Mouse (Mus musculus): ENCODE results near the gene Spata3.

Gene Spata3

DNA sequence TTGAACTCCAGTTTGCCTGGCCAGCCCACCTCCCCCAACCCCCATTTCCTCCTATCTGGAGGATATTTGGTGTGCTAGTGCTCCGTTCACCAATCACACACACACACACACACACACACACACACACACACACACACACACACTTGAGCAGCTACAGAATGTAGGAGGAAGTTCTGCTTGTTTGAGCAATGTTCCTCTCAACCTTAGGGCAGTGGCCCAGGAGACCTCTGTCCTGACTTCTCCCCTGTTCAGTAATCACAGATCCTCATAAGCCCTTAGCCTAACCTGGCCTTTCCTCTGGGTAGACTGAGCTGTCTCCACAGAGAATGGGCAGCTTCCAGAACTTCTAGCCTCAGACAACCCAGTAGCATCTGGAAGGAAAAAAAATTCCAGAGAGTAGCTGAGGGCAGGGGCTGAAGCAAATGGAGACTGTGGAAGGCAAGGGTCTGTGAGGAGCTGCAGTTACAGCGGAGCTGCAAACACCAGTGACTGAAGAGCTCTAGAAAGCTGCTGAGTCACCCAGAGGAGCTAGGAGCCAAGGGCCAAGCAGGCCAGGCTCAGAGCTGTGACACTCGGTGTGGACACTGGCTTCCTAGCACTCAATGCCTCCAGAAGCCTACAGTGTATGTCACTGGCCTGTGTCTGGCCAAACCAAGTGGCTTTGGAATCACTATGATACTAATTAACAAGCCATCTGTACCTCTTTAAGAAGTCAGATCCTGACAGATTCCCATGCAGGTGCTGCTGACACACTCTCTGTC lies 21.8 kb downstream of the Spata3 start:
- no peak for DNase-seq

DNA sequence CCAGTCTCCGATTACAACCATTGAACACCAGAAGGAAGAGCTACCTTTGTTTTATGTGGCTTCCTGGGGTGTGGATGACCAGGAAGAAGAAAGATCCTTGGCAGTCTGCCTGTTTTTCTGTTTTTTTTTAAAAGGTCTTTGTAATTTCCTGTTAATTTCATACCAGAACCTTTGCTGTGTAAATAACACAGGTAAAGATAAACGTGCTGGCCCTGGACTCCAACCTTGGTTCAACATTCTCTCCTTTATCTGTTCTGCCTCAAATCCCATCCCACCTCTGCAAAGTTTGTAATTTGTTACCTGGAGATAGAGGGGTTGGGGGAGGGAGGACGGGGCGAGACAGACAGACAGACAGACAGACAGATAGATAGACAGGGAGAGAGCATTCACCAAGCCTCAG lies 23.5 kb downstream of the Spata3 start:
- DNase-seq = no peak

DNA sequence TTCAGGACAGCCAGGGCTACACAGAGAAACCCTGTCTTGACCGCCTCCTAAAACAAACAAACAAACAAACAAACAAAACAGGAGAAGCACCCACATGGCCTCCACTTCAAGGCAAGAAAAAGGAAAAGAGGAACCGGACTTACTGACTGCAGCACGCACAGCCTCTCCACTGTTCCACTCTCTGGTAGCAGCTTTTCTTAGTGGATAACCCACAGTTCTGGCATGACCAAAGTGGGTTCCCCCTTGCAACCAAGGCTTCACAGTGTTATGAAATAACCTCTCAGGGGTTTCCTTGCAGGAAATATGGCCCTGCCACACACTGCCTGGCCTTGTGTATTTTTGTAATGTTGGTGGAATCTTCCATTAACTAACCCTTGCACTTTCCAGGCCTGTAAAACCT lies 24.2 kb downstream of the Spata3 start:
- DNase-seq = no peak

DNA sequence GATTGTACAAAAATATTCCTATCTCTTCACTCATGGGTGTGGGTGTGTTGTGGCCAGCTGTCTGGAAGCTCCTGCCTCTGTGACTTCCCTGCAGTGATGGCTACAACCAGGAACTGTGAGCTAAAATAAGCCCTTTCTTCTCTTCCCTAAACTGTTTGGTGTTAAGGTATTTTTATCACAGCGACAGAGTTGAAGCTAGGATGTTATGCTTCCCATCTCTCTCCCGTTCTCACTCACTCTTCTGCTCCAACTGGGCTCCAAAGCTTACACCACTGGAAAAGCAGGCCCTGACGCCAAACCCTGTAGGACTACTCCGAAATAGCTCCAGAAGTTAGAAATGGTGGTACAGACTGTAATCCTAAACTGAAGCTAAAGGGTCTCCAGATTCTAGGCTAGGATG lies 28.4 kb downstream of the Spata3 start:
- DNase-seq = no peak

DNA sequence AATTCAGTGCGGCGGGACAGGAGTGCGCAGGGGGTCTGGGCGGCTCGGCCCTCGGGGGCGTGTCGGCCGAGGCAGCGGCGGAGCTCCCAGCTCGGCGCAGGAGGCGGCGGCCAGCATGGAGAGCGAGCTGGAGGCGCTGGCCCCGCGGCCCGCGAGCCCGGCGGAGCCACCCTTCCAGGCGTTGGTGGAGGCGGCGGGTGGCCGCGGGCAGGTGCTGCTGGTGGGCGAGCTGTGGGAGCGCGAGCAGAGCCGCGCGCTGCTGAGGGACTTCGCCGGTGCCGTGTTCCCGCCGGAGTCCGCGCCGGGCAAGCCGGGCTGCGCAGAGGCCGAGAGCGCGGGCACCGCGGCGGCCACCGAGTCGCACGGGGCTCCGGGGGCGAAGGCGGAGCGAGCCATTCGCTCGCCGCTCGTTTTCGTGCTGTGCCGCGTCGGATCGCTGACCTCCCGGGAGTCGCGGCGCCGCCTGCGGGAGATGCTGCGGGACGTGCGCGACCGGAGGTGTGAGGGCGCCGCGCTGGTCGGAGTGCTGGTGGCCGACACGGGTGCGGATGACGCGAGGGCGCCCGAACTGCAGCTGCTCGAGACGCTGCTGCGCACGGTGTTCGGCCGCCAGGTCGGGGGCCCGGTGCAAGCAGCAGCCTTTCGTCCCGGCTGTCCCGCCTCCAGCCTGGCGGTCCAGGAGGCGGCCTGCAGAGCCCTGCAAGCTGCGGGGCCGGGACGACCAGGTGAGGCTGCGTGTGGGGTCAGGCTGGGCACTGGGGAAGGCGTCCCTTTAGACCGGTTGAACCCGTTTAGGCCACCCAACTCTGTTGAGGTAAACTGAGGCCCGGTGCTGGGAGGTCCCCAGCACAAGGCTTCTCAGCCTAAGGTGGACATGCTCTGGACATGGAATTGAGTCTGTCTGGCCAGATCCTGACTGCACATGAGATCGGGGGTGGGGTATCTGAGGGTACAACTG lies 29.5 kb downstream of the Spata3 start, which contains the start of gene 2810459M11Rik:
TSS of gene 2810459M11Rik (plus strand) at position 16 of the 958 bp plus-strand sequence.
- peak; percentile 73 for DNase-seq

DNA sequence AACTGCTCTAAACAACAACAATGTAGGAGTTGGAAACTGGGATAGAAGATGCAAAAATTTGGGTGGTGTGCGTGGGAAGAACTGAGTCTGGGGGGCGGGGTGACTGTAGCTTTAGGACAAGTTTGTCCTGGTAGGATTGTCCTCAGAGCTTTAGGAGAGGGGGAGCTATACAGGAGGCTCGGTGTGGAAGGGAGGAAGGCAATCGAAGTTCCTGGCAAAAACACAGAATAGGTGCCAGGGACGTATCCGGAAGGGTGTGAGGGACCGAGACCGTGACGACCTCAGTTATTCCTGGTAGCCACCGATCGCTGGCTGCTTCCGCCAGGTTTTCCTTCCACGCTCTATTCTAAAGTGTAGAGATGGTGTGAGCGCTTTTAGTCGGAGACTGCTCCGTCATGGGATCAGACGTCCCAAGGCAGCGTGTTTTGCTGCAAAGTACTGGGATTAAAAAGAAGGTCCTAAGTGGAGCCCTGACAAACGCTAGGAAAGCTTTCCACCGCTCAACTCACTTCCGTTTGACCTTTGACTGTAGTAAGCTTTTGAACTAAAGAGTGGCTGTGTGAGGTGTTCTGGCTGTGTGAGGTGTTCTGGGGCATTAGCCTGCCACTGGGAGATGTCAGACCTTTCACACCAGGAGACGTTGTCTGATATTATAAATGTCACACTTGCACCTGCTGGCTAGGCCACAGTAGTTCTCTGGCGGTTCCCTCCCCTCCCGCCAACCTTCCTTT lies 30.4 kb downstream of the Spata3 start:
- DNase-seq = peak; percentile 22

DNA sequence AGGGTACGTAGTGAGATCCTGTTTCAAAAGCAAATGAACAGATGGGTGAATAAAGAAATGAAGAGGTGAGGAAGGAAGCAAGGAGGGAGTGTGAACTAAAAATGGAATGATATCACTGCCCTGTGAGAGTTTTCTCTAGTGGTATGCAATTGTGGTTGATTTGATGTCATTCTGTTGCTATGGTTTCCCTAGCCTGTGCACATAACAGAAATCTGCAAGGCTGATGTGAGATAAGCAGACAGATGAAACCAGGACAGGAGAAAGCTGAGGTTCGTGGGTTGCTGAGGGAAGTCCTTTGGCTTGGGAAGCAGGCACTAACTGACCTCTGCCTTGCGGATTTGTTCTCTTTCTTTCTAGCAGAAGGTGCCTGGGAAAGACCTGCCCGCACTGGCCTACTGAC lies 31.6 kb downstream of the Spata3 start:
- DNase-seq = no peak

DNA sequence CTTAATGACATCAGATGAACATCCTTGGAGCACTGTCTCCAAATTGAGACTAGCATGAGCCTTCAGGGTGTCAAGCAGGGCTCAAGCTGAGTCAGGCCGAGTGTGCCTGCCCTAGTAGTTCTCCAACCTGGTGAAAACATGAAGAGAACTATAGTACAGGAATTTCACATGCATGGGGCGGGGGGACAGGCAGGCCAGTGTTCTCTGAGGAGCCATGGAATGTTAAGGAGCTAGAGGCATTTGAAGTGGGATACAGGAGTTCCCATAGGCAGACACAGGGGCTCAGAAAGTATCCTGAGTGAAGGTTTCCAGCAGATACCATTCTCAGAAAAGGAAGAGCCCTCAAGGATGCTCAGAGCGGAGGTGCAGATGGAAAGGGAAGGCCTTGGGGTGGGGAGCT lies 32.1 kb downstream of the Spata3 start:
- DNase-seq = no peak

DNA sequence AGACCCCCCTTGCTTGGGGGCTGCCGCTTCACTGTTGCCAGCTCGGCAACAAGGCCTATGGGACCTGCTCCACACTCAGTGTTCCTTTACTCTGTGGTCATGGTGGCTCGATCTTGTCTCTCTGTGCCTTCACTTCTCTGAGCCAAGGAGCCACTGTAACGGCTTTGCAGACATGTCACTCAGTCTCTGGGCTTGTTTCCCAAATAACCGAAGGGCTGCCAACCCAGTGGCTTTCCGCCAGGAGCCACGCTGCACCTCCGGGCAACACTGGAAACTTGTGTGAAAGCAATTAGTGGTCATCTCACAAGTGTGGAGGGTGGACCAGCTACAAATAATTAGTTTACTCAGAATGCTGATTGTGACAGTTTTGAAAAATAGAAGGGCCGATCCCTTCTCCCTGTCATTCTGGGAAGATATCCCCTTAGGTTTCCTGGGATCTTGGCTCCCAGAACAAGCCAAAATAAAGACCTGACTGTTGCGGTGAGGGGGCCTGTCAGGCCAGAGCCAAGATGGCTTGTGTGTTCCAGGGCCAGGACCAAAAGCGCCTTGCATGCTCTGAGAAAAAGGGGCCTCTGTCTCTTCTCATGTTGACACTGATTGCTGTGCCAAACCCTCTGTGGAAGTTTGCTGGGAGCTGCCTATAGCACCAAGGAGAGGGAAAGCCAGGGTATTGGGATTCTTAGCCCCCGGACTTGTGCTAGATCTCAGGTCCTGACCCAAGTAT lies 36.7 kb downstream of the Spata3 start:
- DNase-seq = no peak

DNA sequence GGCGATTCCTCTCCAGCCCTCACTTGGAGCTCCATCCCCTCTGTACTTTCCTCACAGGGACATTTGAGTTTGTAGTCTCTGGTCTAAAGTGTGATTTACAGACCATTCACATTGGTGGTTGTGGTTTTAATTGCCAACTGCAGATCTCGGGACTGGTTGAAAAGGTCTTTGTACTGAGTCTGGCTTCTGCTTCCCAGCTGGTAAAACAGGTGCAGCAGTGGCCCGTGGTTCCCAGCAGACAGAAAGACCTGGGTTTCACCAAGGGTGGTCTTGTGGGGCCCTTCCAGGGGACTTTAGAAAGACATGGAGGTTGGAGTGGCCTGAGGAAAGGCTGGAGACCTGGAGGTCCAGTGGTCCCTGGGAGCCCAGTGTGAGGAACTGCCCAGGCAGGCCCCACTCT lies 38.3 kb downstream of the Spata3 start:
- DNase-seq = no peak

DNA sequence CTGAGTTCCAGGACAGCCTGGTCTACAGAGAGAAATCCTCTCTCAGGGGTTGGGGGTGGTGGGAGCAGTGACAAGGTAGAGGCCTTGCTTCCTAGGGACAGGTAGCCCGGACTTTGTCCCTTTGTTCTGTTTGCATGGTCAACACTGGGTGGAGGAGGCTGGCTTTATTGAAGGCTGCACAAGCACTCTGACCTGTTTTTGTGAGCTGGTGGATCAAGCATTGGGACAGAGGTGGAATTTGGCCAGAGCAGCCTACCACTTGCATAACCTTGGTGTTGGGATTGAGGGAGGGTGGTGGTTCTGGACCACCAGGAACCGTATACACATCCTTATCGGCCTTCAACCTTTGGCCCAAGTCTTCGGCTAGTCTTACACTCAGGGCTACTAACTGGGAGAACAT lies 39.7 kb downstream of the Spata3 start:
- DNase-seq = no peak

DNA sequence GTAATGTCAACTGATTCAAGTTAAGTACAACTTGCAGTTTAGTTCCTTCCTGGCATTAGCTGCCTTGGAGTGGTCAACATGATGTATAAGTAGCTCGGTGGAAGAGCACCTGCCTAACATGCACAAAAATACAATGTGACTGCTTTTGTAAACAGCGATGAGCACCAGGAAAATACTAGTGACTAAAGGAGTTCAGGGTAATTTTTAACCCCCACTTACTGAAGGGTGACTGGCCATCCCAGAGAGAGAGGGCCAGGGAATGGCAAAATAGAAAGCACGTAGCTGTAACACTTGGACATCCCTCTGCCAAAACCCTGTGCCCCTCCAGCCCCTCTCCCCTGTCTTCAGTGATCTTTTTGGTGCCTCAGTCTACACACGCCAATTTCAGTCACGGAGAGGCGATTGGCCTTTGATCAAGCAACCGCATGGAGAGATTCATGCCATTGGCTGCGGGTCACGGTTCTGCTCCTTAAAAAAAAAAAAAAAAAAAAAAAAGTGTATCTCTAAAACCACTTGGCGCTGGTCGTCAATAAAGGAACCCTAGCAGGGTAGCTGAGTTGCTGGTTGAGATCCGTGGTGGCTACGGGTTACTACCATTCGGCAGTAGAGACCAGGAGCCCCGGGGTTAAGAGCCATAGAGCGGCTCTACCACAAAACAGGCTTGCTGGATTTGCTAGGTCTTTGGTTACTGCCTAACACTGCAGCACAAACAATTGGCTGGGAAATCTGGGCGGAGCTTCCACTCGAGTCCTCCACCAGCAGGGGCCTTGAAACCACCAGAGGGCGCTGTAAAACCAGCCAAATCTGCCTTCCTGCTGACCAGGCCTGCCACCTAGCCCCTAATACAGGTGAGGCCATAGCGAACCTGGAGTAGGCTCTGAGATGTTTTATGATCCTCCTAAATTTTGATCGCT lies 42.5 kb downstream of the Spata3 start:
- DNase-seq = peak; percentile 95

DNA sequence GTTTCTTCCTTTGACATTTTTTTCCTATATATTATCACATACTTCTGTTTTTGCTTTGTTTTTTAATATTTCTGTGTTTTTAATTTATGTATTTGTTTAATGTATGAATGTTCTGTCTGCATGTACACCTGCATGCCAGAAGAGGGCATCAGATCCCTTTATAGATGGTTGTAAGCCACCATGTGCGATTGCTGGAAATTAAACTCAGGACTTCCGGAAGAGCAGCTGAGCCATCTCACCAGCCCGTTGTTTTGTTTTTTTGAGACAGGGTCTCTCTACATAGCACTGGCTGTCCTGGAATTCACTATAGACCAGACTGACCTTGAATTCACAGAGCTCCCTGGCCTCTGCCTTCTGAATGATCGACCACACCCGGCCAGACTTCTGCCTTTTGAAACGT lies 45.9 kb downstream of the Spata3 start:
- no peak for DNase-seq

DNA sequence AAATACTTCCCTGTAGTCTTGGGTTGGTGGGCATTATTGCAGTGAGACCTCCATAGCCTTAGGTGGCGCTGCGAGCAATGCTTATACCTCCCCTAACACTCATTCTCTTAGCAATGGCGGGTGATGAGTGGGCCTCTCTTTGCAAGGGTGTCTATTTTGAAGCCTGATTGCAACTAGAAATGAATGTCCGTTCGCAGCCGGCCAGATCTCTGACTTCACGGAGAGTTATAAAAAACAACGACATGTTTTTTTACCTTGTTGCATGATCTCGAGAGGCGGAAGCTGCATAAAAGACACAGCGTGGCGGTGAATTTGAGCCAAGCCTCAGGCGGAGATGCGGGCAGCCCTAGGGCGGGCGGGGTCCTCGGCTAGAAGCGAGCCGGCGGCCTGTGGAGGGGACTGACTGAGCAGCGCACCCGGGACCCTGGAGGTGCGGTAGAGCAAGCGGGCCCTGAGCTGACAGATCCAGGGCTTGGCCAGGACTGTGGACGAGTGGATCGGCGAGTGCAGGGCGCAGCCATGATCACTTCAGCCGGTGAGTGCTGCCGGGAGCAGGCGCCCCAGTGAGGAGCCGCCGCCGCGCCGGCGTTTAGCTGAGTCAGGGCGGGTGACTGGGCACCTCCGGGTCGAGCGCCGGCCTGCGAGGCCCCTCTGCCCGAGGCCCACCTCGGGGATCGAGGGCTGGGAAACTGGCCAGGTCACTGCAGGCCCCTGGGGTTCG lies 47.8 kb downstream of the Spata3 start, which contains the start of gene Psmd1:
TSS of gene Psmd1 (plus strand) at position 117 of the 721 bp plus-strand sequence.
- peak; percentile 92 for DNase-seq

DNA sequence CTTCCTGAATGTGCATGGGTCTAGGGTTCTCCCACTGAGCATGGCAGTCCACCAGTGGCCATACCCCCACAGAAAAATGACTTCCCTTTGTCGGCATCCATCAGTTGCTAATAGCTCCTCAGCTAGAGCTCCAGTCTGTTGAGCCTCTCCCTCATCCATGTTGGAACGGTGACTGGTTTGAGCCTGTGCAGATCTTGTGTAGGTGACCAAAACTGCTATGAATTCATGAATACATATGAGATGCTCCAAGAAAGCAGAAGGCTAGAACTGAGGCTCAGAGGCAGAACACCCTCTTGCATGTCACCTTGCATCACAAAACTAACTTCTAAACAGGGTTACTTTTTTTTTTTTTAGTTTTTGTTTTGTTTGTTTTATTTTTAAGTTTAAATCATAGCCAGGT lies 59.9 kb downstream of the Spata3 start:
- DNase-seq = no peak
